Mouse (Mus musculus) gastrocnemius, adult 2 months (tissue): ENCODE results near the gene H2al1j. TPM values are rescaled to one million over a fixed set of nuclear protein-coding genes. Genes with fewer than 3 reads are reported as not detected.

ENCODE experiments used
- DNase-seq: peaks from one replicate; pipeline ENCODE4 v3.0.0; 2022
- H3K27ac ChIP-seq: fragments of 200-600 bp; 2 replicates; pipeline ENCODE4 v1.8.1; 2022; ENCODE audit warnings: mild to moderate bottlenecking
- H3K4me3 ChIP-seq: fragments of 200-600 bp; 2 replicates; pipeline ENCODE4 v1.8.1; 2022; ENCODE audit warnings: mild to moderate bottlenecking, moderate library complexity
- CTCF ChIP-seq: fragments of 200-600 bp; IDR thresholded peaks from 2 replicates; pipeline ENCODE4 v1.8.1; 2022; ENCODE audit warnings: antibody characterized with exemption, mild to moderate bottlenecking, moderate library complexity
- intact Hi-C: fragments of 180-260 bp; cut with DNase I; formaldehyde crosslinking; loops from one replicate; pipeline ENCODE4 v1.15.1; 2025
- total RNA-seq, 2 experiments: library from RNA; stranded (reverse); gene quantifications; 2 replicates each; pipeline ENCODE4 v1.2.3; 2021

H2al1j gene
- total RNA-seq, 2 experiments from 2014 or later = not detected

DNA sequence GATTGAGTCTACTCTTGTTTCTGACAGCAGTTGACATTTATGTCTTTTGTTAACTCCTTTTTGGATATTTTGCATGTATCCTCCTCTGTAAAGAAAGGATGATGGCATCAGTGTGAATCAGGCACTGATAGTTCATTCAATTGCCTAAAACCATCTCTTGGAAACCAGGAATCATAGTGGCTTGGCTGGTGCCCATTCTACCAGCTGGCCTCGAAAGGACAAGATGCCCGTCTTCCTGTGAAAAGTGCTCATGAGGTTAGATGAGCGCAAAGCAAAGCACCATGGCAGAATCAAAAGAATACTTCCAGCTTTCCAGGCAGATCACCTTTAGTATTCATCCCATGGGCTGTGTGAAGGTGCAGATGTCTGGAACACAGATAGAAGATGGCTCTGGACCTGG lies 19.1 kb downstream of the H2al1j start:
- no peak overlapping the region for H3K4me3 ChIP-seq
- no peak overlapping the region for H3K27ac ChIP-seq
- no peak for DNase-seq
- intact Hi-C loops = no loop called here
- TF ChIP-seq CTCF = no peak

- no peak for DNase-seq
- Histone ChIP-seq H3K27ac (no peak overlapping the region), H3K4me3 (no peak overlapping the region)
- intact Hi-C loops = no loop called here
- no peak for TF ChIP-seq CTCF
Measured at GRCm38 (mm10) chrX:11360823-11361222, 33.2 kb downstream of the H2al1j start.

- Histone ChIP-seq H3K27ac (no peak overlapping the region), H3K4me3 (no peak overlapping the region)
- intact Hi-C loops = no loop called here
- DNase-seq = no peak
- TF ChIP-seq CTCF = no peak
Measured at GRCm38 (mm10) chrX:11361261-11361660, 33.6 kb downstream of the H2al1j start.

DNA sequence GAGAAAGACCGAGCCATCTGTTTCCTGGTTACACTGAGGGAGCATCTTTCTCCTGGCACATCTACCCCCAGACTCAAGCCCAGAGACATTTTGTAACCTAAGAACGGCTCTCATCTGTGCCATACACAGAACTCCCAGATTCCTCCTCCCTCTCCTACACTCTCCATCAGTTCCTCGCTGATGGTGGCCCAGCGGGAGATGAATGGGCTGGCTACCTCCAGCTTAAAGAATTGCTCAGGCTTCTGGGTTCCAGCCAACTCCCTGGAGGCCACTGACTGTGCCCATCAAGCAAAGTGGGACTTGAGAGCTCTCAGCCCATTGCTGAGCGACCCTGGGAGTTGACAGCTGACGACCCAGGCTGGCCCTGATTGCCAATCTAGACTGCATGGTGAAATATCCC lies 36.3 kb downstream of the H2al1j start:
- intact Hi-C loops = no loop called here
- TF ChIP-seq CTCF = no peak
- DNase-seq = no peak
- Histone ChIP-seq H3K27ac (no peak overlapping the region), H3K4me3 (no peak overlapping the region)

GRCm38 (mm10) chrX:11365151-11365550 lies 37.5 kb downstream of the H2al1j start:
- no peak for TF ChIP-seq CTCF
- DNase-seq = no peak
- intact Hi-C loops = no loop called here
- Histone ChIP-seq H3K4me3 (no peak overlapping the region), H3K27ac (no peak overlapping the region)

Other genes with a start within 250 kb of the H2al1j start
- not detected for gene H2al1a, start 28.6 kb upstream of the H2al1j start, total RNA-seq
- not detected for gene H2al1b, start 25.4 kb upstream of the H2al1j start, total RNA-seq
- not detected for gene H2al1c, start 22.2 kb upstream of the H2al1j start, total RNA-seq
- not detected for gene H2al1d, start 19.0 kb upstream of the H2al1j start, total RNA-seq
- not detected for gene H2al1e, start 15.9 kb upstream of the H2al1j start, total RNA-seq
- gene H2al1f, start 12.7 kb upstream of the H2al1j start, total RNA-seq = not detected
- gene H2al1g, start 9.6 kb upstream of the H2al1j start, total RNA-seq = not detected
- gene H2al1h, start 6.3 kb upstream of the H2al1j start, total RNA-seq = not detected
- gene H2al1i, start 3.2 kb upstream of the H2al1j start, total RNA-seq = not detected